Mouse (Mus musculus) kidney, postnatal 10 days (tissue): ENCODE measurements around the gene Usp2.

ENCODE experiments used
- DNase-seq: peaks from one replicate; pipeline ENCODE4 v3.0.0; 2021; ENCODE audit warnings: mixed read lengths

The Usp2 gene

GRCm38 (mm10) chr9:44076764-44077120 is 9.9 kb downstream of the Usp2 start:
- peak; percentile 81 for DNase-seq

DNA sequence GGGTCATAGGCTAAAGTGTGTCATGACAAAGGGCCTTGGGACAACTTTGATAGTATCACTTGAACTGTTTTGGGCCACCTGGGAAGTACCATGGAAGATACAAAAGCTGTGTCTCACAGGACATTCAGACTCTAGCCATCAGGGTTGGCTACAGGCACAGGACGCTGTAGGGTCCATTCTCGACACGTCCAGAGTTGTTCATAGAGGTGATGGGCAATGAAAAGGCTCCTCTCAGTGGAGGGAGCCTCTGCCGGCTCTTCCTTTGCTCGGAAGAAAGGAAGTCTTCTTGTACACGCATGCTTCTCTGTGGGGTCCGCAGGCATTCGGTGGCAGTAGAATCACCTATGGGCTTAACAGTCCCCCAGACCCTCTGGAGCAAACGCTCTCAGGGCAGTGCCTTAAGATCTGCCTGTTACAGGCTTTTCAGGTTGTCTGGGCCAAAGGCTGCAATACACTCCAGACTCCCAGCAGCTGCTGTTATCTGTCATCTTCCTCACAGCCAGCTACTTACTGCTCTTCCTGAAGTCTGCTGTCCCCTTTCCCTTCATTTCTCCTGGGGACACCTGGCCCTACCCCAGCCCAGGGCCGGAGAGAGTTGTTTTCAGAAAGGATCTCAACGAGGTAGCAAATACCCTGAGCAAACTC is 10.6 kb downstream of the Usp2 start:
- DNase-seq, result no peak

GRCm38 (mm10) chr9:44078136-44078797 is 11.4 kb downstream of the Usp2 start:
- DNase-seq, result no peak

GRCm38 (mm10) chr9:44078955-44079756 is 12.3 kb downstream of the Usp2 start:
- peak; percentile 90 for DNase-seq

DNA sequence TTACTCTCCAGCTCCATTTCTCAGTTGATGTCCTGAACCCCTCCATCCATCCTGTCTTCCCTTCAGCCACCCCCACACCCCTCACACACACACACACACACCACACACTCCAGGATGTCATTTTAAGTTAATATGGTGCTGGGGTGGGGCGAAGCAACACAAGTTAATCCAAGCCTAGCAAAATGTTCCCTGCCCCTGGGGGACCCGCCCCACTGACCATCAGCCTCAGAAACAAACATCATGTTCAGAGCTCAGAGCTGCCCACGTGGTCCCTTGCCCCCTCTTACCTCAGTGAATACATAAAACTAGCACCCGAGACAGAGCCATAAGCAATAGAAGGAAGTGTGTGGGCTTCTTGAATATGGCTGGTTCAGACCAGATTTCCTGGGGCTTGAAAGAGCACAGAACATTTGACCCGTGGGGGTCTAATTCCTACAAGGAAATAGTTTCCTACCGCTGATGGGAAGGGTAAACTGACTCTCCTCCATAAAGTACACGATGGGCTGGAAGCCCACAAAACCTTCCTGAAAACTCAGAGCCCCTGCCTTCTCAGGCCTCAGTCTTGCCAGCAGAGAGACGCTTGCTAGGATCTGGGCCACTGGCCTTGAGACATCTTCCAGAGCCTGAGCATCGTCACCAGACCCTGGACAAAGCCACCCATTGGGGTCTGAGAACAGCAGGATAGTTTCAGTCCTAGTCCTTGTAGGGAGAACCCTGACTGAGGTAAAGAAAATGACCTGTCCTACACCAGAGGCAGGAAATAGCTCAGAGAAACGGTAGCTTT is 13.4 kb downstream of the Usp2 start:
- peak; percentile 76 for DNase-seq

DNA sequence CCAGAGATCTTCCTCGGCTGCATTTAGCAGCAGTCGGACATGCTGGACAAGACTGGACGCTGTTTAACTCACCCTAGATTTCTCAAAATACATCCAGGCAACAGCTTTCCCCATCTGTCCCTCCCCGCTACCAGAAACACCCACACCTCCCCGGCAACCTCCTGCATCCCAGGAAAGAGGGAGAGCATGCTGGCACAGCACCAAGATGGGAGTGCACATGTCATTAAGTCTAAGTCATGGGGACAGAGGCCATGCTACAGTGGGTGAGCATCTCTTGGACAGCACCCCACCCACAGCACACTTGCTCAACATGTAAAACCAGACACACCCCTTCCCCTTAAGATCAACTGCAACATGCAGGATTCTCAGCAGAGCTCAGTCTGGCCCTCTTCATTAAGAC is 14.1 kb downstream of the Usp2 start:
- DNase-seq, result peak; percentile 65

GRCm38 (mm10) chr9:44081581-44081980 is 14.8 kb downstream of the Usp2 start:
- no peak for DNase-seq

GRCm38 (mm10) chr9:44082266-44082665 is 15.4 kb downstream of the Usp2 start:
- DNase-seq, result no peak

DNA sequence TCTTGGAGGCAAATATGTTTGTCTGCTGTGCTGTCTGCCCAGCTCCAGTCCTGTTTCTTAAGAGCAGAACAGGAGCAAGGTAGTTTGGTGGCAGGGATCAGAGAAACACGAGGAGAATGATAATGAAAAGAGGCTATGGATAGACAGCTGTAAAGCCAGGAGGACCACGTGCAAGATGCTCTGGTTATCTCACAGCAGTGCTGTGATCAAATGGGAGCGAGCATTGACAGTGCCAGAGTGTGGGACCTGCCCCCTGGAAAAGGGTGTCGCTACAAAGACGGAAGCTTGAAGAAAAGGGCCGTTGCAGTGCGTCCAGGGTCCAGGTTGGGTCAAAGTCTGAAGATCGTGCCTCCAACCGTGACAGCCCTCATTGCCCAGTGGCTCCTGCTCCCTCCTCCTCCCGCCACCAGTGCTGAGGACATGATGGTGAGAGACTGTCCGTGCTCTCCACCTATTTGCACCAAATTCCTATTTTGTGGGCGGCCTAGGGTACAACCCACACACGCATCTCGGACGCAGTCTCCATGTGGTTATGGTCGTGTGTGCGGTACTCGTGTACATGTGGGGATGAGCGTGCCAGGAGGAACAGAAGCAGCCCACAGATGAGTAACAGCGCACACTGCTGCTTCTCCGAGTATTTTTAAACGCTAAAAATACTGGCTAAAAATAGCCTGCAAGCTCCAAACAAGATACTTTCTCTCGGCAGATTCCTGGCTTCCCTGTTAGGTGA is 16.7 kb downstream of the Usp2 start:
- peak; percentile 72 for DNase-seq

- no peak for DNase-seq
Measured at GRCm38 (mm10) chr9:44084236-44084635, 17.4 kb downstream of the Usp2 start.

DNA sequence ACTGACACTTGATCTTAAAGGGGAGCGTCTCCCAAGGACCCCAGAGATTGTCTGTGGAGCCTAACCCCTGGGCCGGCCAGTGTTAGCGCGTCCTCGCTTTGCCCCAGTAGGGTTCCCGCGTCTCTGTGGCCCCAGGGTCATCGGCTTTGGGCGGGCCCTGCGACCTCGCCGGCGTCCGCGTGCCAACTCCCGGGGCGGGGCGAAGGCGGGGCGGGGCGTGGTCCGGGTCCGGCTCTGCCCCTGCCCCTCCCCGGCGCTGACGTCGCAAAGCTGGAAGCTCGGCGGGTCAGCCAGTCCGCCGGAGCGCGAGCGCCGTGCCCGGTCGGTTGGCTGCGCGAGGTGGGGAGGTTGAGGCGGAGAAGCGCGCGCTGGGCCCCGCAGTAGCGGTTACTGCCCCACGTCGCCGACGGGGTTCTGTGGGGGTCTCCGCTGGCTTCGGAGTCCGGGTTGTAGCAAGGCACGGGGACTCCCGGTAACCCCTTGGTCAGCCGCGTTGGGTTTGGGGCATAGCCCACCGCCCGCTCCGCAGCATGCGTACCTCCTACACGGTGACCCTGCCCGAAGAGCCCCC is 17.9 kb downstream of the Usp2 start:
- peak; percentile 99 for DNase-seq

DNA sequence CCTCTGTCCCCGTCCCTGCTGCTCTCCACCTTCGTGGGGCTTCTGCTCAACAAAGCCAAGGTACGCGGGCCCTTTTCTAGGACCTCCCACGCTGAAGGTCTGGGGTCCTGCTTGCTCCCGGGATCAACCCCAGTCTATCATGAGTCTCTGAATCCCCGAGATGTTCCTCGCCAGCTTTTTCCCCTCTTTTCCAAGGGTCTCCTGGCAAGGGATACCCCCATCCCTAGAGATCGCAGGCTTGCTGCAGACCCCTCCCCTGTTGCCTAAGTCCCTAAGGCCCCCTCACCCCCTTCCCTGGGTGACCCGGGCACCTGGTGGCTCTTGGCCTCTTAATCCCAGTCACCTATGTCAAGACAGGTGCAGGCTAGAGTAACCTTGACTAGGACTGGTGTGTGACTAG is 18.5 kb downstream of the Usp2 start:
- DNase-seq, result peak; percentile 28

DNA sequence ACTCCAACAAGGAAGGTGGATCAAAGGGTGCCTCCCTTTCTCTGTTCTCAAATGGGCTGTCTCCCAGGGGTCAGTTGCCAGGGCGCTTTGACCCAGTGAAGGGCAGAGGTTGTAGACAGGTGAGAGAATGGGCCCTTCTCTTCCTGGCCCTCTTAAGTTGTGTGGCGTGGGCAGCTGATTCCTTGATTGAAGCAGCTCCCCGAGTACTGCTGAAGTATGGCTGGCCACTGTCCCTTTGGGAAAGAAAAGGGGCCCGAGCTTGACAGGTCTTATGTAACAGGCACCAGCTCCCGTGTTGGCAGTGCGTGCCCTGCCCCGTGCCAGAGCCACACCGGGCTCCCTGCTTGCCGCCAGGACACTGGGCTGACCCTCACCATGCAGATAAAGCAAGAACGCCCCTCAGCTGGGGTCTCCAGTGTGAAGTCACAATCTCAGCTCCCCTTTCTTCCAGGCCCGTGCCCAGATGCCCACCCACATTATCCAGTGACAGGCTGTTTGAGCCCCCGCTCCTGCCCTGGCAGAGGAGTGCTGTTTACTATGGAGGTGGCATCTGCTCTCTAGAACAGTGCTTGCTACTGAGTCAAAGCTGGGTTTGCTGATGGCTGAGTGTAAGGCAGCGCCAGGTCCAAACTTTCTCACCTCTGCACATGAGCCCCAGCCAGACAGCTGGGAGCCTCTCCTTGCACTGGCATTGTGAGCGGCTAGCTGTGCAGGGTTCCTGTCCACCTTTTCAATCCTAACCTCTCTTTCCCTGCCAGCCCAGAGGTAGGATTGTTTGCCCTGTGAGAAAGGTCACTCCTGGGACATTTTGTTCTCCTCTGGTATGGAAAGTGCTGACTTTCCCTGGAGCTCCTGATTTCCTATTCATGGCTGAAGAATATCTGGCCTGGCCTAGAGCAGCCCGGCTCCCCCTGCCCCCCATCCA is 19.2 kb downstream of the Usp2 start:
- DNase-seq, result peak; percentile 57

- DNase-seq, result peak; percentile 56
Measured at GRCm38 (mm10) chr9:44086960-44087359, 20.1 kb downstream of the Usp2 start.

DNA sequence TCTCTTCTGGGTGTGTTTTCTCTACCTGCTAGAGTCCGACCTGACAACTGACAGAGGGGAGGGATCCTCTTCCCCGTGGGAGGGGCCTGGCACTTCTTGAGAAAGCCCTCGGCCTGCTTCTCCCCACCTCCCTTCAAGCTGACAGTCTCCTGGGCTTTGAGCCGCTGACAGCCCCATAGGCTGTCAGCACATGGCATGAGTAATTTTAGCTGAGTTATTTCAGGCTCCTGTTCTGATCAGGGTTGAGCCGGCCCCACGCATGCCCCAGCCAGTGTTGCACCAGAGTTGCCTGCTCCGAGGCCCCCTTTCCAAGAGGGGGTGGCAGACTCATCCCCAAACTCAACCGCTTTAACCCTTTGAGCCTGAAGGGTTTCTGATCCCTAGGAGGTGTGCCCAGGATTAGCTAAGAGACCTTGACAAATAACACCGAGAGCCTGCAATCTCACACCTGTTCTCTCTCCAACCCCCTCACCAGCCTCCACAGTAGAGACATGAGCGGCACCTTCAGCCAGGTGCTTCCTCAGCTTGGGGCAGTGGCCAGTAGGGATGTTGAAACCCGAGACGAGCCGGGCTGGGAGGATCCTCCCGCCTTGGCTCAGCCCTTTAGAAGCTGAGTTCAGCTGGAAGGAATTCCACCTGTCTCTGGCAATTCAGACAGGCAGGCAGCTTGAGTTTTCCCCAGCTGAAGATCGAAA is 21.1 kb downstream of the Usp2 start:
- DNase-seq, result peak; percentile 59

DNA sequence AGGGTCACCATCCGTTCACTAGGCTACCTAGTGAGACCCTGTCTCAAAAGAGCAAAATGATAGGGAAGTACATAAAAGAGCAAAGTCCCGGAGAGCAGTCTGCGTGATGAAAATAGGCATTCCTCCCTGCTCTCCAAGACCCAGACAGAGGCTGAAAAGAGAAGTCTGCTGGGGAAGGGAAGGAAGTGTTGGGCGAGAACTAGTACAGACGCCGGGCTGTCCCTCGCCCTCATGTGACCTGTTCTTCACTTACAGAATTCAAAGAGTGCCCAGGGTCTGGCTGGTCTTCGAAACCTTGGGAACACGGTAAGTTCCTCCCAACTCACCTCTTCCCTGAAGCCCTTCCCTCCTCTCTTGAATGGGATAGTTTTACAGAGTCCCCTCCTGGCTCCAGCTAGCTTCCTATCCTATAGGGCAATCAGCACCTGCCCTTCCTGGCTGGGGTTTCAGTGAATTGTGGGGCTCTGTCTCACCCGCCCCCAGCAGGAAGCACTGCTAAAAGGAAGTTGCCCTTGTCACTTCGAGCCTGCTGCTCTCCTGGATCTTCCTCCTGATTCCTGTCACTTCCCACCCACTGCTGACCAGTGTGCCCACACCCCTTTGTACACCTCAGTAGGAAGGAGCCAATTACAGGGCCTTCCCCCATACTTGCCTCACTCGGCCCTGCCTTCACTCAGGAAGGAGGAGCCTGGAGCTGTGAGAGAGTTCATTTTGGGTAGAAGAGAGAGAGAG is 22.2 kb downstream of the Usp2 start:
- DNase-seq, result no peak

DNA sequence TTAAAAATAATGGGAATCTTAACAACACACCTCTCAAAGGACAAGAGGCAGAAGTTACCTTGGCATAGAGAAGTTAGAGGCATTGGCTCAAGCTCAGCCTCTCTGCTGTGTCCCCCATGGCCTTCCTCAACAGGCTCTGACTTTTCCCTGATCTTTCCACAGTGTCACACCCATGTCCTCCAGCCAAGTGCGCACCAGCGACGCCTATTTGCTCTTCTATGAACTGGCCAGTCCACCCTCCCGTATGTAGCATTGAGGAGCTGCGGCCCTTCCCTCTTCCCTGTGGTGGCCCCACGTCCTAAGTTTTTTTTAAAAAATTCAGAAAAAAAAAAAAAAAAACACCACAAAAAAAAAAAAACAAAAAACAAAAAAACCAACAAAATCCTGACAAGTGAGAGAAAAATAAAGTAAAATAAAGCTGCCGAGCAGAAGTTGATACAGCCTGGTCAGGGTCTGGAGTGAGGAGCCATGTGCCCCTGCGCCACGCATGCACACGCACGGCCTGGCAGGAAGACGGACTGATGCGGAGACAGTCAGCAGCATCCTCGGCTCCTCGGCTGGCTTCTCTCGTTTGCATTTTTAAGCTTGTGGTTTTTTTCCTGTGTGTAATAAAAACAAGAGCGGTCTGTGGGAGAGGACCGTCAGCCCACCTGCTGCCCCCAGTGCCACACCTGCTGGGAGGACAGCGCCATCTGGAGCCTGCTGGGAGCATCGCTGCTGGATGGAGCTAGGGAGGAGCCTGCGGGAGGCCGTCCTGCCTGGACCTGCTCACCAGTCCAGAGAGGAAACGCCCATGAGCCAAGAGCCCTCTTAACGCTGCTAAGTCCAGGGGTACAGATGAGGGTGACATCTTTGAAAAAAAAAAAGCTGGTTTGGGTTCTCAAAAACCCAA is 27.0 kb downstream of the Usp2 start:
- DNase-seq, result peak; percentile 88

GRCm38 (mm10) chr9:44094737-44095136 is 27.9 kb downstream of the Usp2 start:
- DNase-seq, result no peak

- no peak for DNase-seq
Measured at GRCm38 (mm10) chr9:44095781-44096180, 29.0 kb downstream of the Usp2 start.
